Mouse (Mus musculus) olfactory bulb, adult 2 months (tissue): ENCODE measurements around the gene Gtf3c1.

Experiments used
- CTCF ChIP-seq: fragments of 200-500 bp; IDR thresholded peaks from 2 replicates; pipeline ENCODE4 v1.5.1; 2012; ENCODE audit warnings: low read depth, mild to moderate bottlenecking, low read length, moderate library complexity; ENCODE audit not compliant: insufficient read depth
- POLR2A ChIP-seq: fragments of 200-500 bp; IDR thresholded peaks from 2 replicates; pipeline ENCODE4 v1.6.1; 2012; ENCODE audit warnings: mild to moderate bottlenecking, low read depth, low read length, moderate library complexity; ENCODE audit not compliant: insufficient read depth

DNA sequence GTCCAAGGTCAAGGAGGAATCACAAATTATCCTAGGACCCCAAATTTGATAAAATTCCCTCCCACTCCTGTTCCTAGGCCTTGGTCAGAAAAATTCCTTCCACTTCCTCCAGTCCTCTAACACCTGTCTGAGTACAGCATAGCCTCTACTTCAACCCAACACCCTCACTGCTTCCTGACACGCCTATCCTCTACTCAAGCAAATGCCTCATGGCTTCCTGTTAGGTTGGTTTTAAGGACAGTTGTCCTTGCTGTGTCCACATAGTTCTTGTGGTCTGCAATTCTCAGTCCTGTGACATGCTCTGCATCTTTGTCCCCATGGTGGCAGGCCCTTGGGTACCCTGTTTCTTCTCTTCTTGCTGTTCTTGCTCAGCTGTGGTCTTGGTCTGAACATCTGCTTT is 37.2 kb upstream of the Gtf3c1 start:
- TF ChIP-seq CTCF (no peak), POLR2A (no peak)
